Mouse (Mus musculus) NIH3T3 (cell line): ENCODE measurements around the gene Smc6.

Source experiments
- DNase-seq: peaks from one replicate; pipeline ENCODE4 v3.0.0-alpha.2; 2012; ENCODE audit warnings: low read depth

Smc6 gene

GRCm38 (mm10) chr12:11265382-11266281, at the start of gene Smc6, which contains the start of gene Gen1:
TSS of gene Smc6 (plus strand) at chr12:11265886.
TSS of gene Gen1 (minus strand) at chr12:11265801.
- peak; percentile 99 for DNase-seq

- DNase-seq, result no peak
Observed at GRCm38 (mm10) chr12:11216454-11216853, 49.2 kb upstream of the Smc6 start.

- DNase-seq, result no peak
Observed at GRCm38 (mm10) chr12:11217726-11218250, 47.9 kb upstream of the Smc6 start.

- DNase-seq, result no peak
Observed at GRCm38 (mm10) chr12:11221524-11222330, 44.0 kb upstream of the Smc6 start.

GRCm38 (mm10) chr12:11222566-11222965, 43.1 kb upstream of the Smc6 start:
- no peak for DNase-seq

DNA sequence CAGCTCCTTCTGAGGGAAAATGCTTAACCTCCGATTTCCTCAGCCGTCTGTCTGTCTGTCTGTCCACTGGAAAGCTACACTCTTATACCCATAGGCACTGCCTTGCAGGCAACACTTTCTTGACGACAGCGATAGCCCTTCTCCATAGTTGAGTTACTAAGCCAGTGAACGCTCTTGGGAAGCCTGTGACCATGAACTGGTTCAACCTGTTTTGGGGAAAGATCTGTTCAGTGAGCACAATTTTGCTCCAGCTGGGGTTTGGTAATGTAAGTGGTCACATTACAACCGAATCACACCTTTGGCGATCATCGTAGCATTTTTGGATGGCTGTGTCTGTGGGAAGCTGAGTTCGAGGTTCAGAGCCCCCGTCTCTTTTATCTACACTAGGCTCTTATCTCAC, 42.6 kb upstream of the Smc6 start:
- no peak for DNase-seq

GRCm38 (mm10) chr12:11224722-11225121, 41.0 kb upstream of the Smc6 start:
- no peak for DNase-seq

- DNase-seq, result no peak
Observed at GRCm38 (mm10) chr12:11226123-11226522, 39.6 kb upstream of the Smc6 start.

GRCm38 (mm10) chr12:11226529-11227268, 39.0 kb upstream of the Smc6 start:
- no peak for DNase-seq

- DNase-seq, result no peak
Observed at GRCm38 (mm10) chr12:11230267-11230666, 35.4 kb upstream of the Smc6 start.

DNA sequence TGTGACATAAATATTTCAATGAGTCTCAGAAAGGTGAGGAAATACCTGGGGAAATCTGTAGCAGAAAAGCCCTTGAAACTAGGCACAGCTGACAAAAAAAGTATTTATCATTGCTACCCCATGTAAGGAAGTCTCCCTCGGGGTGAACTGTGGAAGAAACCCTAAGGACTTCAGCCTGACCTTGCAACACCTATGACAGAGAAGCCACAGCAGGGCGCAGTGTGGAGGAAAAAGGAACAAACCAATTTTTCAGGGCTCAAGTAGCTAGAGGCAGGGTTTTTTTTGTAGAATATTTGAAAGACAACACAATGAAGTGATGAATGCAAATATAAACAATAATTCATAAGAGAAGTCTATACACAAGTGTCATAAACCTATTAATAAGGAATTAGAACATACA, 29.7 kb upstream of the Smc6 start:
- DNase-seq, result no peak

DNA sequence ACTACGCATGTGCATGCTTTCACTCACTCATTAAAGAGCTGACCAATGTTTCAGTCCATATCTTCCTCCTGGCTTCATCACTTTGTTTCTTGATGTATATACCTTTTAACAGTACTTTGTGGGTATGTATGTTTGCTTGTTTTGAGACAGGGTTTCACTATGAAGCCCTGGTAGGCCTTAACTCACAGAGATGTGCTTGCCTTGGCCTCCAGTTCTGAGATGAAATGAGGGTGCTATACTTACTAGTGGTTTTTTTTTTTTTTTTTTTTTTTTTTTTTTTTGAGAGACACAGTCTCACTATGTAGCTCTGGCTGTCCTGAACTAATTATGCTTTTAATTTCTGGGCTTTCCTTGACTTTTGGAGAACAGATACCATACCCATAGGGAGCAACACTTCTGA, 18.2 kb upstream of the Smc6 start:
- no peak for DNase-seq

DNA sequence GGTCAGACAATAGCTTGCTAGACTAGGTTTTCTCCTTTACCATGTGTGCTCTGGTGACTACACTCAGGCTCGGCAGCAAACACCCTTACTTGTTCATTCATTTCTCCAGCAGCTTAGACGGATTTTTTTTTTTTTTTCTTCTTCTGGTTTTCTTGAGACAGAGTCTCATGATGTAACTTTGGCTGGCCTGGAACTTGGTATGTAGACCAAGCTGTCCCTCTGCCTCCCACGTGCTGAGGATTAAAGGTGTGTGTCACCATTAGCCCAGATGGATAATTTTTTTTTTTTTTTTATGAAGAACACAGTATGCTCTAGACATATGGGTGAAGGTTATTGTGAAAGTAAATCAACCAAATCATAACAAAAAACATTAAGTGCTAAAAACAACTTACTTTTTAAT, 15.4 kb upstream of the Smc6 start:
- no peak for DNase-seq

- DNase-seq, result no peak
Observed at GRCm38 (mm10) chr12:11264895-11265294, 791 bp upstream of the Smc6 start.

GRCm38 (mm10) chr12:11266282-11266985, 748 bp downstream of the Smc6 start:
- peak; percentile 66 for DNase-seq

DNA sequence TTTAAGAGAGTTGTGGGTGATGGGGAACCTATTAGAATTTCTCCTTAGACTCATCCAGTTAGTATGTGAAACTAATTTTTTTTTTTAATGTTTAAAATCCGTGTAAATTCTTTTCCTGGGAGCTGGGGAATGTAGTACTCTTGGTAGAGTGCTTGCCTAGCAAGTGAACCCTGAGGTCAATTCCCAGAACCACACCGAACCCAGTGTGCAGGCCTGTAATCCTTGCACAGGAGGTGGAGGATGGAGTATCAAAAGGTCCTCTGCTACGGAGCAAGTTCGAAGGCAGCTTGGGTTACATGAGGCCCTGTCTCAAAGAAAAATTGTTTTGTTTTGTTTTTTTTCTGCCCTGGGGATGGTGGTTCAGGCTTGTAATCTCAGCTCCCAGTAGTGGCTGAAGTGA, 1.3 kb downstream of the Smc6 start:
- peak; percentile 20 for DNase-seq

DNA sequence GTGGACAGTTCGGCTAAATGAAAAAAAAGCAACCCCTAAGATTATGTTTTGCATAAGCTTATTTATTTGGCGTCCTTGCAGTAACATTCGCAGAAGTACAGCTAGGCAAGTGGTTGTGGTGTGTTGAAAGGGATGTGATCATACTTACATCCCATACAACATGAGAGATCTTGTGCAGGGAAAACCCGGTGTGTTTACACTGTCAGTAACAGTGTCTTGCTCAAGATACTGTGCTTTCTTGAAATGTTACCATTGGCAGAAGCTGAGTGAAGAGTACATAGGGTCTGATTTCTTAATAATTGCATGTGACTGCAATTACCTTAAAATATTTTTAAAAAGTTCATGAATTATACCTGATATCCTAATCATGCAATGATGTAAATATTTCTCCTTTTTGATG, 6.9 kb downstream of the Smc6 start:
- no peak for DNase-seq

- peak; percentile 16 for DNase-seq
Observed at GRCm38 (mm10) chr12:11273185-11273584, 7.5 kb downstream of the Smc6 start.

DNA sequence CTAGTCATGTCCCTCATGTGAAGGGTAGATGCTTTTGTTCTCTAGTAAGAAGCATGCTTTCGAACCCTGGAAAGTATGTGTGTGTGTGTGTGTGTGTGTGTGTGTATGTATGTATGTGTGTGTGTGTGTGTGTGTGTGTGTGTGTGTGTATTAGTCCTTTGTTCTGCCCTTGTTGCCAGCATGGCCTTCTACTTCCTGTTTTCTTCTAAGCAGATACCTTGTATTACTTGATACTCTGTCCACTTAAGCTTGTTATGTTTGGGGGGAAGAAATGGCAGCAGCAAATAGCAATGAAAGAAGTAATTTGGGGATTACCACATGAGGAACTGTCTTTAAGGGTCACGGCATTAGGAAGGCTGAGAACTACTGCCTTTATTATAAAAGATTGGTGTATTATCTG, 10.9 kb downstream of the Smc6 start:
- no peak for DNase-seq

DNA sequence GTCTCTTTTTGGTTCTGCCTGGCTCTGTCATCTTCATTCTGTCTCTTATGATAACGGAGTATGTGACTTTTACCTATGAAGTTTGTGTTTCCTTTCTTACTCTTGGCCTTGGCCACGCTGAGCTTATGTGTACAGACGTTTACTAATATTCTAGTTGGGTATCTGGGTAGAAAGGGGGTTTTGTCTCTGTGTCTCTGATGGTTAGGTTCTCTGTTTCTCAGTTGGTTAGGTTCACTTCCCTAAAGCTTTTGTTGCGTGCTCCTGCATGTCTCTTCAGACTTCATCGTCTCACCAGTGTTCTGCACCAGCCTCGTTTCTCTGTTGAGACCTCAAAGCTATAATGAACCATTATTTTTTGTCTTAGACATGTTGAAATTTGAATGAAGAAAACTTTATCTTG, 11.5 kb downstream of the Smc6 start:
- no peak for DNase-seq

DNA sequence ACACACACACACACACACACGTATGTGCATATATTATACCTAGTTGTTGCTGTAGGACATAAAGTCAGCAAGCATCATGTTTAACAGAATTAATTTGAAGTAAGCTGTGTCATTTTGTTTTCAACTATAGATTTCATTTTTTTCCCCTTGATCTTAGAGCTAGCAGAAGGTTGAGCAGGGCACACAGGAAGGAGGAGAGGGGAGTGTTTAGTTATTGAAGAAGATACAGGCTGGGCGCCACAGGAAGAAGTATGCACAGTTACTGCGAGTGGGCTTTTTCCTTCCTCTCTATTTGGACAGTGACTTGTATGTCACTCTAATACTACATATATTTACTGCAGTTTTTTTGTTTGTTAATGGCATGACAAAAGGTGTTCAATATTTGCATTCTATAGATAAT, 14.2 kb downstream of the Smc6 start:
- DNase-seq, result no peak
